Mouse (Mus musculus) testis, adult 2 months (tissue): ENCODE measurements around the gene Arl6ip1.

Source experiments
- CTCF ChIP-seq: fragments of 200-500 bp; IDR thresholded peaks from 2 replicates; pipeline ENCODE4 v1.5.1; 2012; ENCODE audit warnings: low read depth, mild to moderate bottlenecking, inconsistent platforms, low read length, moderate library complexity; ENCODE audit not compliant: control insufficient read depth, insufficient read depth, insufficient replicate concordance
- POLR2A ChIP-seq: fragments of 200-500 bp; IDR thresholded peaks from 2 replicates; pipeline ENCODE4 v1.6.1; 2012; ENCODE audit warnings: low read depth, mild to moderate bottlenecking, inconsistent platforms, low read length, moderate library complexity; ENCODE audit not compliant: control insufficient read depth

- TF ChIP-seq CTCF (no peak), POLR2A (no peak)
These were observed 5.7 kb upstream of the Arl6ip1 start for GRCm38 (mm10) chr7:118135128-118135527.
